Mouse (Mus musculus) CH12.LX (cell line): ENCODE results near the gene Syt5.

Experiments used
- CHD2 ChIP-seq: IDR thresholded peaks from 2 replicates; pipeline ENCODE4 v1.6.1; 2011; ENCODE audit warnings: low read length, improper control_type of control experiment
- CTCF ChIP-seq, 2 experiments: IDR thresholded peaks in 1 of 2; conservative IDR thresholded peaks in 1 of 2; 2 replicates each; pipeline ENCODE4 v1.5.1; 2011 to 2012; ENCODE audit warnings: low read depth in 2 of 2, low read length in 2 of 2, improper control_type of control experiment in 1 of 2, inconsistent platforms in 1 of 2, mild to moderate bottlenecking in 1 of 2, moderate library complexity in 1 of 2
- EP300 ChIP-seq: IDR thresholded peaks from 2 replicates; pipeline ENCODE4 v1.6.1; 2011; ENCODE audit warnings: low read length, improper control_type of control experiment
- POLR2A ChIP-seq: IDR thresholded peaks from 2 replicates; pipeline ENCODE4 v1.6.1; 2011; ENCODE audit warnings: low read depth, mild to moderate bottlenecking, improper control_type of control experiment, low read length
- USF1 ChIP-seq: IDR thresholded peaks from 2 replicates; pipeline ENCODE4 v1.6.1; 2014; ENCODE audit warnings: low read depth, mild to moderate bottlenecking, inconsistent platforms, low read length, improper control_type of control experiment

DNA sequence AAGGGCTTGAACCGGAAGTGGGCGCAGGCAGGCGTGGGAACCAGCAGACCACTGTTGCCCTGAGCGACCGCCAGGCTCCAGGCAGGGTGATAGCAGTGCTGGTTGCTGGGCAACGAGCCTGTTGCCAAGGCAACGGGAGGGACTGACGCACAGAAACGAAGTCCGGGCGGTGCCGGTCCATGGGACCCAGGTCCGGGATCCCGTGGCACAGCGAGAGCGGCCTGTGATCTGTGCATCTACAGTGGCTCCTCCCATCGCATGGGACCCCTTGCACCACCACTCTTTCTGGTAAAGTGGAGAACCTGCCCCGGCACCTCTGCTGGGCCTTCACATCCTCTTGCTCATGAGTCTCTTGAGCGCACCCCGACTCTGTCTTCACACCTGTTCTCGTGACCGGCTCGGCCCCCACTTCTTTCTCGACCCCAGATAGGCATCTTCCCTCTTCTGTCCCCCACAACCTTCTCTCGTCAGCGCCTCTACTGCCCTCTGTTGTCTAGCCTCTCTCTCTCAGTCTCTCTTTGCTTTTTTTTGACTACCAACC, 680 bp downstream of the Syt5 start:
- TF ChIP-seq EP300: no peak
- no peak for TF ChIP-seq USF1
- TF ChIP-seq CTCF (conservative IDR thresholded peaks at IDR 0.05 in 1 of 2, IDR thresholded peaks at IDR 0.05 in 1 of 2; ENCODE audit: low read depth in 2 of 2, low read length in 2 of 2): no peak; a peak in 1 of 4 replicates
- no peak for TF ChIP-seq CHD2
- no peak for TF ChIP-seq POLR2A
